Mouse (Mus musculus): ENCODE results near the gene Bbs9.

Bbs9 gene

DNA sequence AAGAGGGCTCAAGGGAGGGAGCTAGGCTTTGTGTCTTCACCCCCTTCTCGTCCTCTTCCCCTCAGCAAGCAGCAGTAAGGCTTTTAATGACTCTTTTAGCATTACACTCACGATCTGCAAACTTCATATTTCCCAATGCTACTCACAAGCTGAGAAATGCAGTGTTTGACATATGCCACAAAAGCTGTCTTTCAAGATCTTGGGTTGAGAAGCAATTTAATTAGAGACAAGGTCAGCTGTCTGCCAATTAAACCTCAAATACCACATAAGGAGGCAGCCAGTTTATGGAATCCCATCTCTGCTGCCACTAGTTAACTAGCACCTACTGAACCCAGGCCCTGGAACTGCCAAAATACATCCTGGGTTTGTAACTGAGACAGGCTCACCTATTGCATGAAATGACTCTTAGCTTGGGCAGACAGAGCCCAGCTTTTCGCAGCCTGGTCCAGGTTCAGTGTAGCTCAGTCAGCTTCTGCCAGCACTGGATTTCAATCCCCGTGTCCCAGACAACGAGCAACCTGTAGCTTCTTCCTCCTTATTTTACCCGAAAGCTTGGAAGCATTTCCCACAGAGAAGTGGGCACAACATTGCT lies 278.7 kb downstream of the Bbs9 start:
- no peak for DNase-seq

- no peak for DNase-seq
Observed at GRCm38 (mm10) chr9:22758487-22758886, 283.0 kb downstream of the Bbs9 start.

DNA sequence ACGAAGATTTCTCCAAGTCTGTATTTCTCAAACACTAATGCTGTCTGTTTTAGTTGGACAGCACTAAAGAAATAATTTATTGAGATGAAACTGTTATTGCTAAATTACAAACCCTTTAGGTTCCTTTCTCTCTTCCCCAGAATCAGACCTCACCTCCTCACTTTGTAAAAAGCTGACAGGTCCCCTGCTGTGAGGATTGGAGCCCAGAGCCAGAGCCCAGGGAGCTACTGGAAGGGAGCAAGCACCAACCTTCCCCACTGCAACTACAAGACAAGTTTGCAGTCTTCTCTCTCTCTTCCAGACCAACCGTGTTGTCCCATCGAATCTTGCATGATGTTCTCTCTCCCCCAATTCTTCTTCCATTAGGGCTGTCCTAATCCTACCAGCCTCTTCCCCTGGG lies 283.7 kb downstream of the Bbs9 start:
- DNase-seq = peak; percentile 42 to 61

DNA sequence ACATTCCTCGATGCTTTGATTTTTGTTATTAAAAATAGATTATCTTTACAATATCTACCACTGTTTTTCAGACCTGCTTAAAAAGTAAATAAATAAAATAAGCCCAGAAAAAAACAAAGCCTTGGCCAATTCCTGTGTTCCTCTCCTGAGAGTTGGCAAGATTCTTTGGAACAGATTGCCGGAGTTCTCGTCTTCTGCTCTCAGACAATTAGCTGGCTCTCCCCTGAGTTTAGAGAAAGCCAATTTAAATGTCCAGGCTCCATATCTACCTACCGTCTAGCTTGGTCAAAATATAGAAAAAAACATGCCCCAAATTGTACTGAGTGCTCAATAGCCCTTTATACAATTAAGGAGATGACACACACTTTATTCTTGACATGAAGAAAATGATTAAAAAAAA lies 284.9 kb downstream of the Bbs9 start:
- DNase-seq = peak; percentile 68 to 74

GRCm38 (mm10) chr9:22761487-22761886 lies 286.0 kb downstream of the Bbs9 start:
- DNase-seq = no peak

DNA sequence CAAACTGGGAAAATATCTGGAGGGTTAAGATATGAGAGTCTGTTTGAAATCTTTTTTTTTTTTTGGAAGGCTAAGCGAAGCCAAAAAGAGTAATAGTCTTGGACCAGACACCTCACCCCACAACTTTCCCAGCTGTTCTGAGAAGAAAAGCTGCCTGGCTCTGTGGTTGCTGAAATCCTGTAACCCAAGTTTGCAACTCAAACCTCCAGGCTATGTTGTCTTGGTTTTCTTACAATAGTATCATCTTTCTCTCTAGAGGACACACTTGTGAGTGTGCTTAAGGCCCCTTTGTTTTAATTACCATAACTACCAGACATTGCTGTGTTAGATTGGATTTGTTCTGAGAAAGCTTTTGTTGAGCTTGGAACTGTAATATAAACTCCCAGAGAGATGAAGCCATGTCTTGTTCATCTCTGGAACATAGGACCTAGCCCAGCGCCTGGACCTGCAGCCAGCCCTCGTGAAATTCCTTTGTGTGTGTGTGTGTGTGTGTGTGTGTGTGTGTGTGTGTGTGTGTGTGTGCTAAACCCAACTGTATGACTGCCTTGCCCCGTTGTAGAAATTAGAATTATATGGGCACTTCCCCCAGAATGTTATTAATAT lies 290.2 kb downstream of the Bbs9 start:
- no peak for DNase-seq

- DNase-seq = no peak
Observed at GRCm38 (mm10) chr9:22767154-22767553, 291.6 kb downstream of the Bbs9 start.

DNA sequence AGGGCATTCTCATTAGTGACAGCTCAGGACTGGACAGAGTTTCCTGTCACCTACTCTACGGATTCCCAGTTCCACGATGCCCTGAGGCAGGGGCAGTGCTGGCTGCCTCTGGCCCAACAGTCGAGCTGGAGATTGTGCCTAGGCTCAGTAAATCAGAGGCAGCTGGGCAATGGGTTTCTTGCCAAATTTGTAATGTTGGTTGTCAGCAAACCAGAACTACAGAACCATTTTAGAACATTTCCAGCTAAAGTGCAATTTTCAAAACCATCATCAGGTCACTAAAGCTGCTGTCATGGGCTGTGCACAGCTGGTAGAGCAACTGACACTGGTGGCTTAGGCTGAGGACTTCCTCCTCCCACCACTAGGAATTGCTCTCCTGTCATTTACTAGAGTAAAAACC lies 292.3 kb downstream of the Bbs9 start:
- no peak for DNase-seq

- DNase-seq = no peak
Observed at GRCm38 (mm10) chr9:22771785-22772184, 296.3 kb downstream of the Bbs9 start.

- no peak for DNase-seq
Observed at GRCm38 (mm10) chr9:22776246-22776961, 300.9 kb downstream of the Bbs9 start.

GRCm38 (mm10) chr9:22777425-22777824 lies 301.9 kb downstream of the Bbs9 start:
- DNase-seq = no peak

GRCm38 (mm10) chr9:22779631-22780030 lies 304.1 kb downstream of the Bbs9 start:
- DNase-seq = no peak

- DNase-seq = no peak
Observed at GRCm38 (mm10) chr9:22786006-22786405, 310.5 kb downstream of the Bbs9 start.

DNA sequence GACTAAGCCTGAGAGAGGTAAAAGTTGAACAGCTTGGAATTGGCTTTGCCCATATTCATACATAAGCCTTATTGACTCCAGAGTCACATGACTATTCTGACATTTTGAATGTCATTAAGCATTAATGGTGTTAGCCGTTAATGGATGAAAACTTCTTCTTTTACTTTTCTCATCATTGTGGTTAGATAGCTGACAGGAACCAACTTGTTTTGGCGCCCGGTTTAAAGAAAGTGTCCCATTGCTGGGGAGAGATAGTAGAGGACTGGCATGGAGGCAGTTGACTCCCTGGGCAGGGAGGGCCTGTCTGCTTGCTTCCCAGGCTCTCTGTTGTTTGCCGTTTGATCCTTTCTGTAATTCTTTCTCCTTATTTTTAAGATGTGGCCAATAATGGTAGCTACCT lies 312.9 kb downstream of the Bbs9 start:
- DNase-seq = no peak

DNA sequence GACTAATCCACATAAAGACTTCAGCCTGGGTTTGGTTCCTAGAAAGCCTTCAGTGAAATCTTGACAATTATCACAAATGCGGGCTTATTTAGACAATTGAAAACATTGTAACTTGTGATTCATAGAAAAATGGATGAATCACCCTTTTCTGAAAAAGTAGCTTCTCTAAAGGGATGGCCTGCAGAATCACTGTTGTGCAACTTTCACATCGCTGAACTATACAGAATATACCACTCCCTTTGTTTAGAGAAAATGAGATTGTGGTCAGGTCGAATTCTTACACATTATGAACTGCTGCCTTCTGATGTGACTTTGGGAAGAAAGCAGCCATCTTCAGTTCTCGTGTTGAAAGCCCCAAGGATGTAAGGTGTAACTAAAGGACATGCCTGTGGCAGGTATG lies 313.3 kb downstream of the Bbs9 start:
- DNase-seq = no peak

GRCm38 (mm10) chr9:22789380-22790168 lies 314.1 kb downstream of the Bbs9 start:
- no peak for DNase-seq

DNA sequence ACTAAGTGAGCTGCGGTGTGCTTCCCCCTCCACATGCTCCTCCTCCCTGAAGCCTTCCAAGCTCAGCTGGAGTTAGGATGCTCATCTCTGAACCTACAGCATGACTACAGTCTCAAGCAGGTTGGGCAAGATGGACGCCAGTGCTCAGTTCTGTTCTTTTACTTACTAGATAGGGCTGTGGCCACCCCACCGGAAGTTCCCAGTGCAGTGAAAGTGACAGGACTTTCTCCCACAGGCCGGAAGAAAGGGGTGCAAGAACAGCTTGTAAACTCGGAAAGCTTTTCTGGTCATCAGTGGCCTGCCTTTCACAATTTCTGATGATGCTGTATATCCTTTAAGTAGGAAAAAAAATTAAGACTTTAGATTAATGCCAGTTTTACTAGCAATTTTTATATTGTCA lies 315.7 kb downstream of the Bbs9 start:
- no peak for DNase-seq

DNA sequence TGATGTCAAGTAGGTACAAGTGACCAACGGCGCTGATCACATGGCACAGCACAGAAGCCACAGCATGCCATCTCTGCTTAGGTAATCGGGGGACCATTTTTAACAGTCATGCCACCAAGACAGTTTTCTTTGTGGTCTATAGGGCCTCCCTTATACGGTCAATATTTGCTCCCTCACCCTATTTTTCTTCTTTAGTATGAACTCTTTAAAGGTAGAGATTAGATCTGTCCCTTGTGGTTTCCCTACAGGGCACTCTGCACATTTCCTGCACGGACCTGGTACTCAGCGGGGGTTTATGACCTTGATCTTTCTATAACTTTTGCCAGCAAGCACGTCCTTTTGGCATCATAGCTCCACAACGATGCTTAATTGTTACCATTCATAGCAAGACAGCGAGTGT lies 316.2 kb downstream of the Bbs9 start:
- no peak for DNase-seq

DNA sequence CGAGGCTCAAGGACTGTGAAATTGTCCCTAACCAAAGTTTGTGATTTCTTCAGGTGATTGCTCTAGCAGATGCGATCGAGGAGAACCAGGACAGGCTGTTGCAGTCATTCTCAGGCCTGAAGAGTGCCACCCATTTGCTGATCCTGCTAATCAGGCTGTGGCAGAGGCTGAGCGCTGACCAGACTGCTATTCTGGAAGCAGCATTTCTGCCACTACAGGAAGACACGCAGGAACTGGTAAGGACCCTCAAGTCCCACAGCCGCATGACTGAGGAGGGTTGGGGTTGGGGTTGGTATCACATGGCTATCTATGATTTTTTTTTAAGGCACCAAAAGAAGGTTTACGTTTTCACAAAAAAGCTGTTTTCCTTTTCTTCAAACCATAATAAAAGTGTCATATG lies 318.2 kb downstream of the Bbs9 start:
- no peak for DNase-seq

GRCm38 (mm10) chr9:22800675-22801074 lies 325.2 kb downstream of the Bbs9 start:
- no peak for DNase-seq

DNA sequence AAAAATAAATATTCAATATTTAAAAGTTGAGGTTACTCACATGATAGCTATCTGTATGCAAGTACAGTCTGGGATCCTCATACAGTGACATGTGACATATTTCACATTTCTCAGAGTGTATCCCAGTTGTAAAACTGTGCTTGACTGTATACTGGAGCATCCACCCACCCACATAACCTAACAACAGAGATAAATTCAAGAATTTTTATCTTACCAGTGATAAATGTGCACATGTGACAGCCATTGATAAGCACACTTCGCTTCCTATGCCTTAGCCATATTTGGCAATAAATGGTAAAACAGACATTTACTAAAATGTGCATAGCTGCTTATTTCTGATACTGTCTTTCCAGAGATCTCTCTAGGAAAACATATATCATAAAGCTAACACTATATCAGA lies 330.5 kb downstream of the Bbs9 start:
- DNase-seq = no peak

DNA sequence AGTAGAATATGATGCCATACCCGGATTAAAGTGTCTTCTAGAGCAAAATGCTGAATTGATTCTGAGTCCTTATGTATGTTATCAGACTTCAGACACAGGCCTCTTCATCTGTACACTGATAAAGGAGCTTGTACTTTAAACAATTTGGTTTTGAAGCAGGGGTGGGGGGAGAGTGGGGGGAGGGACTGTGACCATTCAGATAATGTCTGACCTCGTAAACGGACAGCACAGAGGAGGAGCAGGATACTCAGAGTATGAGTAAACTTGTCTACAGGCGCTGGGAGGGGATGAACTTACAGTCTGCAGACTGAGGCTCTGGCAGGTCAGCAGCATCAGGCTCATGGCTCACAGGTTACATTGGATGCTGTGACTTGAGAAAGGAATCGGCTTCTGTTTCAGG lies 331.0 kb downstream of the Bbs9 start:
- DNase-seq = no peak

GRCm38 (mm10) chr9:22807693-22808092 lies 332.2 kb downstream of the Bbs9 start:
- DNase-seq = no peak

Data from cerebellum, postnatal 10 days (tissue).